Mouse (Mus musculus) liver, embryonic 13.5 days (tissue): ENCODE data around the gene Lzts2. TPM values are rescaled to one million over a fixed set of nuclear protein-coding genes. Genes with fewer than 3 reads are reported as not detected.

Experiments used
- ATAC-seq: fragments of 200-750 bp; cut with Nextera tagmentation; 2 replicates; pipeline ENCODE4 v1.8.0; 2017; ENCODE audit warnings: low read depth, mild to moderate bottlenecking, moderate number of reproducible peaks, moderate library complexity
- DNase-seq: peaks from one replicate; pipeline ENCODE4 v3.0.0; 2022
- H3K27ac ChIP-seq: fragments of 300-500 bp; sonication (generic); 2 replicates; pipeline ENCODE4 v1.5.1; 2015; ENCODE audit warnings: moderate library complexity, mild to moderate bottlenecking, inconsistent platforms
- H3K27me3 ChIP-seq: fragments of 300-500 bp; sonication (generic); 2 replicates; pipeline ENCODE4 v1.6.1; 2015; ENCODE audit warnings: mild to moderate bottlenecking, inconsistent platforms
- H3K36me3 ChIP-seq: fragments of 300-500 bp; sonication (generic); 2 replicates; pipeline ENCODE4 v1.6.1; 2015; ENCODE audit warnings: mild to moderate bottlenecking, inconsistent platforms
- H3K4me1 ChIP-seq: fragments of 300-500 bp; sonication (generic); replicated peaks from 2 replicates; pipeline ENCODE4 v1.6.1; 2015; ENCODE audit warnings: inconsistent platforms
- H3K4me2 ChIP-seq: fragments of 300-500 bp; sonication (generic); 2 replicates; pipeline ENCODE4 v1.6.1; 2015; ENCODE audit warnings: inconsistent platforms, mild to moderate bottlenecking, moderate library complexity
- H3K4me3 ChIP-seq: fragments of 300-500 bp; sonication (generic); replicated peaks from 2 replicates; pipeline ENCODE4 v1.5.1; 2015; ENCODE audit warnings: mild to moderate bottlenecking, inconsistent platforms
- H3K9ac ChIP-seq: fragments of 300-500 bp; sonication (generic); 2 replicates; pipeline ENCODE4 v1.6.1; 2015; ENCODE audit warnings: mild to moderate bottlenecking, inconsistent platforms
- H3K9me3 ChIP-seq: fragments of 300-500 bp; sonication (generic); replicated peaks from 2 replicates; pipeline ENCODE4 v1.6.1; 2016; ENCODE audit warnings: inconsistent platforms
- WGBS: fragments of 180-500 bp; shearing (Covaris S2); methylation state at CpG from one replicate; pipeline ENCODE4 v1.1.7; 2015; ENCODE audit not compliant: insufficient replicate concordance; 5-methylcytosine and 5-hydroxymethylcytosine counted together
- polyA plus RNA-seq: library from polyadenylated mRNA; unstranded; fragments of >200 nt; fragmentation: Nextera tagmentation; extraction: Ambion mirVana; gene quantifications from 2 replicates; pipeline ENCODE4 v1.2.1, GENCODE M21; 2015

Gene Lzts2
- polyA plus RNA-seq, 1 experiment from 2014 or later: 6.9 TPM

DNA sequence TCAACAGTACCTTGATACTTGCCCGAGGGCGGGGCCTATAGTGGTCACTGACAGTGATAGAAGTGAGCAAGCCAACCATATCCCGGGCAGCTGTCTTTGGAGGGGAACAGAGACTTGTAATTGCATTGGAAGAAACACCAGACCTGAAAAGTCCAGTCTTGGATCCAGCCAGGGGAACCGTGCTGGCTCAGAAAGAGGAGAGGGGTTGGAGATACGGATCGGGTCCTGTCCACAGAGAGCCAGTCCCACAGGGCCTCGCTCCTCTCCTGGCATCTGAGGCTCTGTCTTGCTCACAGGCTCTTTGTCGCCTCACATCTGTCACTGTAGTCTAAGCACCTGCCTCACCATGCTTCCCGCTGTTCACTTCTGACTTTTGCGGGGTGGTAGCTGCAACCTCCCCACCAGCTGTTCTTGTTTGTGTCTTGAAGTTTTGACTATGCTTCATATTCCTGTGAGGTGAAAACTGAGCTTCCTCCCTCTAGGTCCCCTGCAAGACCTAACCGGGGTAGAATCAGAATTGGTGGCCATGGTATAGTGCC is 30.2 kb downstream of the Lzts2 start:
- Histone ChIP-seq H3K9me3 (no peaks in the 10 kb centered on the region), H3K36me3 (no peaks in the 10 kb centered on the region), H3K4me3 (no peak overlapping the region), H3K27me3 (peaks cover 76% of the 10 kb centered on the region), H3K4me1 (peaks cover 30% of the 10 kb centered on the region), H3K4me2 (no peak overlapping the region), H3K9ac (no peak overlapping the region), H3K27ac (no peak overlapping the region)
- WGBS: 56% methylated on average over 11 of the region's 11 CpGs
- ATAC-seq: no peak
- DNase-seq: no peak

DNA sequence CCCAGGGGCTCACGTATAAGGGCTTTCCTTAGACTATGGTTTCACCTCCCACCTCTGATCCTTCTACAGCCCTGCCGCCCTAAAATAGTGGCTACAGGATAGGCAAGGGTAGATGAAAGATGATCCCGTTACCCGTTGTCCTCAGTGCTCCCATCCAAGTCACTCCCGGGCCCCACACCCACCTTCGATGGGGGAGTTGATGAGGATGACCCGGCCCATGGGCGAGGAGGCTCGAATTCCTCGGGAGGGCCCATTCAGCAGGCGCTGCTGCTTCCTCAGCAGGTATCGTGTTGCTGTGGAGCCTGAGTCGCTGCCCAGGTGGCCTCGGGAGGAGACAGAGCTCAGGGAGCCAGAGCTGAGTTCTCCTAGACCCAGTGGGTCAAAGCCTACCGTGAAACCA is 31.0 kb downstream of the Lzts2 start:
- H3K4me3 ChIP-seq: no peak overlapping the region

DNA sequence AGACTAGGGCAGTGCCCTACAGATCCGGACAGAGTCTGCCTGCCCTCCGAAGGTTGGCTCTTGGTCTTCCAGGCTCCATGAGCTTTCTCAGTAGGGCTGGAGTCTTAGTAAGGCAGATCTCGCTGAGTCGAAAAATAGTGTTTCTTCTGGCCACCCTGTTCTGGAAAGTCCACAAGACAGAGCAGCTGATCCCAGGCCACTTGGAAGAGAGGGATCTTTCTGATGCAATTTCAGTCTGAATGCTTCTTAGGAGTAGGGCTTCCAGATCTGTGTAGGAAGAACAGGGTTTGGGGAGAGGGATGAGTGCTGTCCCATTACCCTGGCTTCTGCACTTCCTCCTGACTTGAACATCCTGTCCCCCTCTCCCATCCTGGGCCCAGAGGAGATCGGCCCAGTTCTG is 31.4 kb downstream of the Lzts2 start, which contains the start of gene Pdzd7:
Gene Pdzd7, minus strand, starts transcription at position 67 of the 400 bp plus-strand sequence.
- DNase-seq (no peak), ATAC-seq (no peak)
- Histone ChIP-seq H3K4me2 (peak within 1 kb of the TSS; percentile 76), H3K27me3 (peaks cover 68% of the 10 kb centered on the region), H3K4me3 (peak within 1 kb of the TSS; percentile 60), H3K36me3 (no peaks in the 10 kb centered on the region), H3K9me3 (no peaks in the 10 kb centered on the region), H3K9ac (peak within 1 kb of the TSS; percentile 68), H3K27ac (no peak within 1 kb of the TSS), H3K4me1 (peaks cover 30% of the 10 kb centered on the region)
- WGBS: 52% methylated on average over 5 of the region's 5 CpGs

More for the DNA sequence above, 31.0 kb downstream of the Lzts2 start:
- no peak overlapping the region for H3K27ac ChIP-seq
- 36% methylated on average over 15 of the region's 15 CpGs for WGBS
- no peaks in the 10 kb centered on the region for H3K36me3 ChIP-seq
- H3K9ac ChIP-seq: no peak overlapping the region
- ATAC-seq (no peak), DNase-seq (no peak)
- no peaks in the 10 kb centered on the region for H3K9me3 ChIP-seq
- no peak overlapping the region for H3K4me2 ChIP-seq
- H3K27me3 ChIP-seq: peaks cover 72% of the 10 kb centered on the region
- peaks cover 30% of the 10 kb centered on the region for H3K4me1 ChIP-seq

DNA sequence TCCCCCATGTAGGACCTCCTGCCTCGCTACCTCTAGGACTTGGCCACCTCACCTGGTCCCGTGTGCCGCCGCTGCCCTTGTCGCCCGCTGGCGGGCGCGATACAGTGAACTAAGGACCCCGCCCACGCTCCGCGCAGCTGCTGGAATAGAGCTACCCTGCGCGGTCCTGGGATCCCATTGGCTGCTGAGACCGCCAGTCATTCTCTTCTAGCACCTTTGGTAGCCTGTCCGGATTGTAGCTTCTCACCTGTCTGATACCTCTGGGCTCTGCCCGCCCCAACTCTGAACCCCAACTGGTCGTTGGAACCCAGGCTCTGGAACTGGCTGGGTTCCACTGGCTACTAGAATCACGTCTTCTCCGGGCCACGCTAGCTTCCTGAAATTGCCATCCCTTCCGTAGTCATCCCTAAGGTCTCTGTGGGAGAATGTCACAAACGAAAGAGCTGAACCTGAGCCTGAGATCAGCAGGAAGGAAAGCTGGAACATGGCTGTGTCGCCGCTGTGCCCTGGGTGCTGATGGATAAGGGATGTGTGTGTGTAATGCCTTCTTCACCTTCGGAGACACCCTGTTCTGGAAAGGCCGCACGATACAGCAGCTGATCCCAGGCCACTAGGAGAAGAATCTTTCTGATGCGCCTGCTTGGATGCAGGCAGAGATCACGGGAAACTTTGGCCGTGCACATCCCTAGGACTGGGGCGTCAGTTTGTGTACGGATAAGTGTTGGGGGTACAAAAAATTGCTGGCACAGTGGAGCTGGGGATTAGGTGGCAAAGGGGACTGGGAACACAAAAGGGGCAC is 32.5 kb downstream of the Lzts2 start:
- 3% methylated on average over 34 of the region's 34 CpGs for WGBS
- H3K36me3 ChIP-seq: no peaks in the 10 kb centered on the region
- H3K9ac ChIP-seq: peak overlapping the region; percentile 68

DNA sequence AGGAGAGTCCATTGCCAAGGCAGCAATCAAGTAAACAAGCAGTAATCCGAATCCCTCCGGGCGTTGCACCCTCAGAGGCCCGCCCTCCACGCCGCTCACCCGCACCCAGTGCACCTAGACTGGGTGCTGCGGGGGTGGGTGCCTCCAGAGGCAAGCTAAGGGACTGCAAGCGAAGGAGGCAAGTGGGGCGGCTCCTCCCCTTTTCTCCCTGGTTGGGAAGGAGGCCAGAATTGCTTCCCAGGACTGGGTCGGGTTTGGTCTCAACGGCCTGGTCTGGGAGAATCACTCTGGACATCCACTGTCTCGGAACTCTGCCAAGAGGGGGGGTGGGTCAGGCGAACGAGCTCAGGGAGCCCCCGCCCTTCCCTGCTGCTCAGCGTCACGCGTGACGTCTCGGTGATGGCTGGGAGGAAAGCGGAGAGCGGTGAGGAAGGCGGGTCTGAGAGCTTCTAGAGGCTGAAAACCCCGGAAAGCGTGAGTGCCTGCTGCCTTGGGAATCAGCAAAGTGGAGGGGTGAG is 33.3 kb downstream of the Lzts2 start, which contains the start of gene Sfxn3:
Gene Sfxn3, plus strand, starts transcription at position 87 of the 518 bp plus-strand sequence.
- Histone ChIP-seq H3K9me3 (no peaks in the 10 kb centered on the region), H3K4me1 (peaks cover 30% of the 10 kb centered on the region), H3K4me3 (peak within 1 kb of the TSS; percentile 60), H3K27me3 (peaks cover 53% of the 10 kb centered on the region), H3K4me2 (peak within 1 kb of the TSS; percentile 76), H3K9ac (peak within 1 kb of the TSS; percentile 68), H3K36me3 (no peaks in the 10 kb centered on the region), H3K27ac (peak within 1 kb of the TSS; percentile 66)
- under 1% methylated on average over 26 of the region's 26 CpGs for WGBS
- ATAC-seq (peak; percentile 87), DNase-seq (peak; percentile 66)

More for the DNA sequence above, 32.5 kb downstream of the Lzts2 start:
- Histone ChIP-seq H3K4me3 (peak overlapping the region; percentile 60), H3K4me1 (peaks cover 30% of the 10 kb centered on the region), H3K27me3 (peaks cover 60% of the 10 kb centered on the region), H3K9me3 (no peaks in the 10 kb centered on the region), H3K4me2 (peak overlapping the region; percentile 76), H3K27ac (no peak overlapping the region)
- DNase-seq (peak; percentile 30), ATAC-seq (peak; percentile 54)

DNA sequence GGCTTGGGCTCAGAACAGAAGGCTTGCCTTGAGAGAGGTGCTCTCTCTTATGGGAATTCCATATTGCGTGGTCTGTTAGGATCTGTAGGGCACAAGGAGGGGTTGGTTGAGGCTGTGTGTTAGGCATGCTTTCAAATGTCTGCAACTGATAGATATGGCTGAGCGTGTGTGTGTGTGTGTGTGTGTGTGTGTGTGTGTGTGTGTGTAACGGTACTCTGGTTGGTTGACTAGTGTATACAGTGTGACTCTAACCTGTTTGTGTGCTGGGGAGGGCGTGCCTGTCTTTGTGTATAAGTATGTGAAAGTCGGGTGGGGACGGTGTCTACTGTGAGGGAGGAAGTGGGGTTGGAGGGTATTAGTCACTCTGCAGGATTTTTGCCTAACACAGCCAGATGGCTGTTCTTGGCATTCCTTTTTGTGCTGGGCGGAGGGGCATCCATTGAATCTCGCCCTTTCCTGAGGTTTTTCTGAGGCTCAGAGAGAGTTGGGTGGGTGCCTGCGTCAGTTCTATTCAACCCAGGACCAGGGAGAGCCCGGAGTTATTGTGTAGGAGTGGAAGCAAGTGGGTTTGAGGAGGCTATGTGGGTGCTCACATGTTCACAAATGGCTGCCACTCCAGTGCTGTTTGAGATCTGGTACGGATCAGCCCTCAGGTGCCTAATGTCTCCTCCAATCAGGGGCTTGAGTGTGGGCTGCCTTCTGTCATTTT is 33.9 kb downstream of the Lzts2 start:
- Histone ChIP-seq H3K9me3 (no peaks in the 10 kb centered on the region), H3K4me1 (peaks cover 30% of the 10 kb centered on the region), H3K27me3 (peaks cover 47% of the 10 kb centered on the region), H3K9ac (peak overlapping the region; percentile 68), H3K4me2 (peak overlapping the region; percentile 76), H3K27ac (peak overlapping the region; percentile 66), H3K4me3 (peak overlapping the region; percentile 60), H3K36me3 (no peaks in the 10 kb centered on the region)
- 25% methylated on average over 11 of the region's 11 CpGs for WGBS
- ATAC-seq (peak; percentile 70), DNase-seq (no peak)

DNA sequence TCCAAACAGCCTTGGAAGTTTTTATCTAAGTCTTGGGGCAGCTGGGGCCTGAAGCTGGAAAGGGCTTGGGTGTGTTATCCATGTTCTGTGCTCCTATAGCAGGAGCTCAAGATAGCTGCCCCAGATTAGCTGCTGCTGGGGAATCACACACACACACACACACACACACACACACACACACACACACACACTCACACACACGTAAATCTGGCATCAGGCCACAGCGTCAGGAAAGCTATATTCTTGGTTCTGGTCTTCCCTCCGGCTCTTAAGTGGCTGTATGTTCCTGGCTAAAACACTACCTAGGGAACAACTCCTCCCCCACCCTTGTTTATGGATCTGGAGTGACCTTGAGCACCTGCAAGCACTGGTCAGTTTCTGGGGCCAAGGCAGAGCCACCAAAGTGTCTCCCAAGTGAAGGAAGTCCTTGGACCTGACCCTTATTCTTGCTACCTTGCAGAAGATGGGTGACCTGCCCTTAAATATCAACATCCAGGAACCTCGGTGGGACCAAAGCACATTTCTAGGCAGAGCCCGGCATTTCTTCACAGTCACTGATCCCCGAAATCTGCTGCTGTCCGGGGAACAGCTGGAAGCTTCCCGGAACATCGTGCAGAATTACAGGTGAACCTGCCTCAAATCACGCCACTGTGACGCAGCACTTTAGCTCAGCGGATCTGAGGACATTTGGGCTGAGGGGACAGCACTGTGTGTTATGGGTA is 34.6 kb downstream of the Lzts2 start:
- peak overlapping the region; percentile 76 for H3K4me2 ChIP-seq
- DNase-seq (no peak), ATAC-seq (no peak)
- 0 out of 2 replicates have a peak overlapping the region, but pooled peaks have one; percentile 68 for H3K9ac ChIP-seq
- peaks cover 40% of the 10 kb centered on the region for H3K27me3 ChIP-seq
- WGBS: 70% methylated on average over 12 of the region's 12 CpGs
- peak overlapping the region; percentile 60 for H3K4me3 ChIP-seq
- peaks cover 30% of the 10 kb centered on the region for H3K4me1 ChIP-seq
- no peaks in the 10 kb centered on the region for H3K36me3 ChIP-seq
- no peaks in the 10 kb centered on the region for H3K9me3 ChIP-seq
- H3K27ac ChIP-seq: peak overlapping the region; percentile 66; the same call in 1 of the 2 replicates

DNA sequence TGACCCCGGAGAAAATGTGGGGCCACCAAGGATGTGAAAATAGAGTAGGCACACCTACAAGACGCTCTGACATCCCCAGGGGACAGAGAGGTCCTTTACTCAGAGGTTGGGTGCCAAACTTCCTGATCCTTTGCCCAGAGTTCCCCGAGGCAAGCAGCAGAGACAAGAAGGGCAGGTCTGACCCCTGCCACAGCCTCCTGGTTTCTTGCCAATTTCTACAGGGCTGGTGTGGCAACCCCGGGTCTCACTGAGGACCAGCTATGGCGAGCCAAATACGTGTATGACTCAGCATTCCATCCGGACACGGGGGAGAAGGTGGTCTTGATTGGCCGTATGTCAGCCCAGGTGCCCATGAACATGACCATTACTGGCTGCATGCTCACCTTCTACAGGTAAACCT is 35.3 kb downstream of the Lzts2 start:
- no peak for ATAC-seq
- no peaks in the 10 kb centered on the region for H3K36me3 ChIP-seq
- H3K27ac ChIP-seq: no peak overlapping the region
- H3K4me3 ChIP-seq: no peak overlapping the region
- H3K4me2 ChIP-seq: no peak overlapping the region
- no peak overlapping the region for H3K9ac ChIP-seq
- no peaks in the 10 kb centered on the region for H3K9me3 ChIP-seq
- no peak for DNase-seq
- 61% methylated on average over 9 of the region's 9 CpGs for WGBS
- peaks cover 33% of the 10 kb centered on the region for H3K27me3 ChIP-seq
- peaks cover 34% of the 10 kb centered on the region for H3K4me1 ChIP-seq

DNA sequence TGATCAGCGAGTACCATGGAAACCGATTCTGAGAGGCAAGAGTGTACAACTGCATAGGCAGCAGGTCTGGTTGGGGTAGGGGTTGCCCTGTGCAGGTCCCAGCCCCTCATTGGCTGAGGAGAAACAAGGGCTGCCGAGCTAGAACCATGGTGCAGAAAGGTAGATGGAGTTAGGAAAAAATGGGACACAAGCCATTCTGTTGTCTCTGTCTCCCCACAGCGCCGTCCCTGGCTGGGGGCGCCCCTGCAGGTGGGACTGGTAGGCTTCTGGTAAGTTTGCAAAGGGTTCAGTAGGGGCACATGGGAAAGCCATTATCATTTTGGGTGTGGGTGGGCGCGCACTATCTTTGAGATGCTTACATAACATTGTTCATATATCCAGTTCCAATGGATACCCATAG is 39.2 kb downstream of the Lzts2 start:
- WGBS: 80% methylated on average over 8 of the region's 8 CpGs
- no peak overlapping the region for H3K27ac ChIP-seq
- peaks cover 35% of the 10 kb centered on the region for H3K4me1 ChIP-seq
- H3K4me2 ChIP-seq: no peak overlapping the region
- H3K9ac ChIP-seq: no peak overlapping the region
- 0 out of 2 replicates have a peak, but pooled peaks cover 5% of the 10 kb centered on the region for H3K27me3 ChIP-seq
- DNase-seq: no peak
- no peaks in the 10 kb centered on the region for H3K36me3 ChIP-seq
- no peaks in the 10 kb centered on the region for H3K9me3 ChIP-seq
- no peak for ATAC-seq
- no peak overlapping the region for H3K4me3 ChIP-seq

DNA sequence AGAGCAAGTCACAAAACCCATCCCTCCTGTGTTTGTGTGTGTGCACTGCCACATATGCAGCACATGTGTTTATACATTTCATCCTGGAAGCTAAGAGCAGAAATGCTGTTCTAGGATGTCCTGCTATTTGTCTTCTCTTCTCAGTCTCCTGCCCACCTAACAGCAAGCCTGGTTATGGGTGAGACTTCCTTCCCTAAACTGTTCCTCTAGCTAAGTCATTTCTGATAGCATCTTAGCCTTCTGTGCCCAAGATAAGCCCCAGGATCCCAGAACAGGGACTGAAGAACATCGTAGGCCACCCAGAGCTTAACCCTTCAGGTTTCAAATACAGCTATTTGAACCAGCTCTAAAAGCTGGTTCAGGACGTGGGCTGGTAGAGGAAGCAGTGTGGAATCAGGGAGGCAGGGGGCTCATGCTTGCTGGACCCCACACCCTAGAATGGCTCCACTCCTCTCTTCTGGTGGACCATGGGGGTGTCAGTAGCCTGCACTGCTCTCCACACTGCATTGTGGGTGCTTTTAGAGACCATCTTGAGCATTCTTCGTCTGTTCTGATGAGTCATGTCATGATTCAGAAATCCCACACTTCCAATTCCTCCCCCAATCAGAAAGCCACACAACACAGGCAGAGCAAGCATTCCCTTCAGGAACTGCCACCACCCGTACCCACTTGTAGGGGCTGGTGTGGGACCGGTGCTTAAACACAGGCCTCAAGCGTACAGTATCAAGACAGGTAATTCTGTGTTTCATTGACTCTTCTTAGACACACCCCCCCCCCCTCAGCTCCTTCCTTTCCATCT is 40.9 kb downstream of the Lzts2 start:
- no peaks in the 10 kb centered on the region for H3K36me3 ChIP-seq
- DNase-seq (no peak), ATAC-seq (no peak)
- no peaks in the 10 kb centered on the region for H3K27me3 ChIP-seq
- H3K9ac ChIP-seq: no peak overlapping the region
- no peak overlapping the region for H3K27ac ChIP-seq
- H3K4me1 ChIP-seq: peaks cover 40% of the 10 kb centered on the region
- H3K9me3 ChIP-seq: no peaks in the 10 kb centered on the region
- WGBS: 49% methylated on average over 6 of the region's 6 CpGs
- H3K4me2 ChIP-seq: no peak overlapping the region
- no peak overlapping the region for H3K4me3 ChIP-seq
